ENCODE assay signal across 20 mouse cellular contexts in genomic region chr15:98902600-98902999, GRCm38 (mm10). TPM values are rescaled to one million over a fixed set of nuclear protein-coding genes. Genes with fewer than 3 reads are reported as not detected.
DNase-seq lines count a peak whose midpoint lies in the region; ATAC-seq and TF ChIP-seq lines count a peak whose summit lies in the region.
"Had no signal": no experiment of that assay in that cellular context is flagged by ENCODE, and none has a peak within 500 bp of the region (broad histone marks: within the 10 kb centered on the region; RNA-seq: fewer than 3 reads in every experiment).

No protein-coding gene starts in this region.

- no peak overlapping the region for H3ac ChIP-seq in myocyte (ENCODE audit: control insufficient read depth, insufficient read length)

- no peak overlapping the region for H3K27ac ChIP-seq in midbrain, embryonic 11.5 days (ENCODE audit: low read depth, low read length)
- H3K27ac ChIP-seq in midbrain, postnatal 0 days (ENCODE audit: low read depth, low read length): no peak overlapping the region
- H3K27ac ChIP-seq in CH12.LX (ENCODE audit: insufficient read depth, low read depth): no peak overlapping the region

- H3K79me2 ChIP-seq in CH12.LX (replicated peaks; ENCODE audit: control insufficient read depth, extremely low read depth, insufficient read depth, poor library complexity, severe bottlenecking) (no peaks in the 10 kb centered on the region), myocyte (ENCODE audit: control insufficient read depth, insufficient read depth) (no peaks in the 10 kb centered on the region)

- TF ChIP-seq CTCF in midbrain, postnatal 0 days (IDR thresholded peaks at IDR 0.05): no peak
- TF ChIP-seq CTCF in CH12.LX (conservative IDR thresholded peaks at IDR 0.05 in 1 of 2, IDR thresholded peaks at IDR 0.05 in 1 of 2; ENCODE audit: low read depth in 2 of 2, low read length in 2 of 2): no peak

- H3K36me3 ChIP-seq in midbrain, embryonic 11.5 days (ENCODE audit: control insufficient read depth, insufficient read depth, low read length): peaks cover 4% of the 10 kb centered on the region; the same call in 1 of the 2 replicates
- peaks cover 13% of the 10 kb centered on the region for H3K36me3 ChIP-seq in midbrain, postnatal 0 days (ENCODE audit: insufficient read depth, low read length)
- H3K36me3 ChIP-seq in CH12.LX (replicated peaks in 1 of 2; ENCODE audit: control insufficient read depth in 1 of 2, insufficient read depth in 1 of 2, low read length in 1 of 2) (peaks cover 9 to 48% of the 10 kb centered on the region in 2 experiments), myocyte (ENCODE audit: control insufficient read depth, insufficient read depth) (peaks cover under 1% of the 10 kb centered on the region)

- H3K9me3 ChIP-seq in midbrain, embryonic 11.5 days (ENCODE audit: control insufficient read depth, low read length): no peaks in the 10 kb centered on the region
- H3K9me3 ChIP-seq in midbrain, postnatal 0 days (ENCODE audit: low read length): no peaks in the 10 kb centered on the region
- no peaks in the 10 kb centered on the region for H3K9me3 ChIP-seq in CH12.LX (replicated peaks; ENCODE audit: low read length)
- H3K9me3 ChIP-seq: G1E had no signal

- DNase-seq in midbrain, embryonic 11.5 days (ENCODE audit: low spot score, missing footprints): peak; percentile 82
- no peak for DNase-seq in midbrain, postnatal 0 days (ENCODE audit: low spot score)
- no peak for DNase-seq in CH12.LX (ENCODE audit: extremely low read depth)
- DNase-seq in layer of hippocampus, adult 9-11 months: no peak
- DNase-seq in heart, adult 11 months: no peak
- DNase-seq: adrenal gland, adult 2 months; adrenal gland, adult 8-10 months; adrenal gland, postnatal 10 days; adrenal gland, postnatal 14 days; adrenal gland, postnatal 25 days; B cell, adult 2 months; cerebellum, adult 11 months; cerebellum, adult 11-12 months; cerebellum, adult 18-20 months; cerebellum, adult 2 months had no signal

- TF ChIP-seq EP300 in CH12.LX (IDR thresholded peaks at IDR 0.05; ENCODE audit: low read length): no peak

- ATAC-seq in midbrain, embryonic 11.5 days (ENCODE audit: low FRiP score): no peak
- ATAC-seq in midbrain, postnatal 0 days (ENCODE audit: low FRiP score): no peak
- ATAC-seq: activated CD4-positive, CD25-positive, alpha-beta regulatory T cell, adult 4 months; CD4-positive, CD25-positive, alpha-beta regulatory T cell, adult 4 months; Patski had no signal

- peaks cover 17% of the 10 kb centered on the region for H3K27me3 ChIP-seq in midbrain, embryonic 11.5 days (ENCODE audit: control insufficient read depth, insufficient read depth, low read length)
- H3K27me3 ChIP-seq in midbrain, postnatal 0 days (ENCODE audit: insufficient read depth, low read length): peaks cover 16% of the 10 kb centered on the region; the same call in 1 of the 2 replicates
- H3K27me3 ChIP-seq in CH12.LX (replicated peaks) (peaks cover 3% of the 10 kb centered on the region), myocyte (ENCODE audit: control insufficient read depth, insufficient read depth, insufficient read length) (peaks cover 8% of the 10 kb centered on the region)
- H3K27me3 ChIP-seq: Patski had no signal

- WGBS in midbrain, embryonic 11.5 days: 91% methylated on average over 2 of the region's 2 CpGs
- 92% methylated on average over 2 of the region's 2 CpGs for WGBS in midbrain, postnatal 0 days

- dilution Hi-C loops in CH12.LX (cut with MboI; ENCODE audit: extremely low pct_ligation_motif_present, extremely low pct_unique_long_range_greater_than_20kb, low sequenced_read_pairs): no loop called here

- H3K4me2 ChIP-seq in midbrain, embryonic 11.5 days: no peak overlapping the region
- no peak overlapping the region for H3K4me2 ChIP-seq in midbrain, postnatal 0 days (ENCODE audit: low read depth, low read length, poor library complexity, severe bottlenecking)
- no peak overlapping the region for H3K4me2 ChIP-seq in CH12.LX (ENCODE audit: insufficient read depth, low read depth, poor library complexity, severe bottlenecking)
- H3K4me2 ChIP-seq in myocyte (ENCODE audit: low read depth): no peak overlapping the region

- peaks cover 5% of the 10 kb centered on the region for H3K4me1 ChIP-seq in midbrain, embryonic 11.5 days (ENCODE audit: control insufficient read depth, insufficient read depth, low read length)
- peaks cover 6% of the 10 kb centered on the region; the same call in 1 of the 2 replicates for H3K4me1 ChIP-seq in midbrain, postnatal 0 days (ENCODE audit: insufficient read depth, low read length)
- peaks cover 0 to 6% of the 10 kb centered on the region in 2 experiments; a peak in 1 of 4 replicates for H3K4me1 ChIP-seq in CH12.LX (ENCODE audit: control insufficient read depth in 1 of 2, insufficient read depth in 2 of 2)

- no peak for TF ChIP-seq RAD21 in CH12.LX (IDR thresholded peaks at IDR 0.05; ENCODE audit: low read depth, low read length)

- TF ChIP-seq POLR2A in CH12.LX (IDR thresholded peaks at IDR 0.05; ENCODE audit: low read depth, low read length): no peak
- no peak for TF ChIP-seq POLR2A in myocyte (IDR thresholded peaks at IDR 0.05; ENCODE audit: insufficient read length, low read depth)

- H3K9ac ChIP-seq in midbrain, embryonic 11.5 days (ENCODE audit: low read length): no peak overlapping the region
- no peak overlapping the region for H3K9ac ChIP-seq in midbrain, postnatal 0 days (replicated peaks; ENCODE audit: low read length, poor library complexity, severe bottlenecking)
- no peak overlapping the region for H3K9ac ChIP-seq in CH12.LX (ENCODE audit: insufficient read depth, low read depth)

- in situ Hi-C loops in CH12.LX (cut with MboI; ENCODE audit: low pct_ligation_motif_present, low pct_unique_long_range_greater_than_20kb, low sequenced_read_pairs): no loop called here

- H3K4me3 ChIP-seq in midbrain, embryonic 11.5 days (ENCODE audit: low read depth, low read length): no peak overlapping the region
- no peak overlapping the region for H3K4me3 ChIP-seq in midbrain, postnatal 0 days (ENCODE audit: low read depth, low read length)
- H3K4me3 ChIP-seq in CH12.LX (replicated peaks in 1 of 3; ENCODE audit: low read depth in 2 of 3, low read length in 2 of 3, poor library complexity in 1 of 3) (no peak overlapping the region), myocyte (no peak overlapping the region)

TF ChIP-seq in CH12.LX, 34 proteins besides CTCF, POLR2A, EP300 and RAD21:
- TF ChIP-seq POLR2AphosphoS2 (IDR thresholded peaks at IDR 0.05; ENCODE audit: low read depth, low read length): peak; percentile 58; the same call in 1 of the 2 replicates
- TF ChIP-seq E2F4 (IDR thresholded peaks at IDR 0.05; ENCODE audit: insufficient replicate concordance, low read depth, low read length): no peak
TF ChIP-seq in CH12.LX: peak in this region for 1.

TF ChIP-seq in myocyte, 11 proteins besides CTCF, POLR2A, EP300 and RAD21:
- TF ChIP-seq CEBPB (IDR thresholded peaks at IDR 0.05; ENCODE audit: insufficient read depth, poor library complexity, severe bottlenecking): no peak
- TF ChIP-seq POLR2AphosphoS2 (IDR thresholded peaks at IDR 0.05; ENCODE audit: insufficient read length, low read depth): peak; percentile 53

RNA-seq across cellular contexts. Expression of gene Dhh, which starts 4.3 kb away (rescaled TPM):
- 0.27 and 0.40 TPM in 2 replicates for polyA plus RNA-seq in midbrain, embryonic 11.5 days (2014; fragmentation: Nextera tagmentation; extraction: Ambion mirVana)
- total RNA-seq in midbrain, postnatal 0 days (2014; rRNA removed): 0.38 and 0.71 TPM in 2 replicates
- polyA plus RNA-seq in midbrain, postnatal 0 days (2015; fragmentation: Nextera tagmentation; extraction: Ambion mirVana): 0.18 and 0.22 TPM in 2 replicates
- total RNA-seq in CH12.LX (2012; rRNA removed) (not detected in 2 replicates), CH12.LX (2014; rRNA removed) (not detected in 2 replicates)
- polyA plus RNA-seq in CH12.LX (2012; ENCODE audit: insufficient read length, low read depth) (not detected in 2 replicates), myocyte (2012; fragmentation: generic; extraction: Trizol) (0.11 TPM)
- polyA plus RNA-seq: CD4-positive, CD25-positive, alpha-beta regulatory T cell, adult 4 months; G1E; Patski had no signal

RNA-seq across cellular contexts. Expression of gene Rhebl1, which starts 8.3 kb away (rescaled TPM):
- 14.2 and 16.7 TPM in 2 replicates for polyA plus RNA-seq in midbrain, embryonic 11.5 days (2014; fragmentation: Nextera tagmentation; extraction: Ambion mirVana)
- 9.4 and 10.1 TPM in 2 replicates for total RNA-seq in midbrain, postnatal 0 days (2014; rRNA removed)
- 30.7 and 31.1 TPM in 2 replicates for polyA plus RNA-seq in midbrain, postnatal 0 days (2015; fragmentation: Nextera tagmentation; extraction: Ambion mirVana)
- 11.1 and 13.9 TPM in 2 replicates for total RNA-seq in CH12.LX (2012; rRNA removed)
- total RNA-seq in CH12.LX (2014; rRNA removed): 17.6 and 23.2 TPM in 2 replicates
- 23.3 and 25.1 TPM in 2 replicates for polyA plus RNA-seq in CH12.LX (2012; ENCODE audit: insufficient read length, low read depth)
- polyA plus RNA-seq in myocyte (2012; fragmentation: generic; extraction: Trizol): 7.6 TPM

RNA-seq across cellular contexts. Expression of gene Lmbr1l, which starts 15.4 kb away (rescaled TPM):
- polyA plus RNA-seq in midbrain, embryonic 11.5 days (2014; fragmentation: Nextera tagmentation; extraction: Ambion mirVana): 7.5 and 9.8 TPM in 2 replicates
- 46.0 and 56.9 TPM in 2 replicates for total RNA-seq in midbrain, postnatal 0 days (2014; rRNA removed)
- 19.6 and 21.7 TPM in 2 replicates for polyA plus RNA-seq in midbrain, postnatal 0 days (2015; fragmentation: Nextera tagmentation; extraction: Ambion mirVana)
- total RNA-seq in CH12.LX (2012; rRNA removed): 19.7 and 23.4 TPM in 2 replicates
- total RNA-seq in CH12.LX (2014; rRNA removed): 27.5 and 30.4 TPM in 2 replicates
- 22.4 and 27.9 TPM in 2 replicates for polyA plus RNA-seq in CH12.LX (2012; ENCODE audit: insufficient read length, low read depth)
- 33.4 TPM for polyA plus RNA-seq in myocyte (2012; fragmentation: generic; extraction: Trizol)

RNA-seq across cellular contexts. Expression of gene Kmt2d, which starts 31.6 kb away (rescaled TPM):
- polyA plus RNA-seq in midbrain, embryonic 11.5 days (2014; fragmentation: Nextera tagmentation; extraction: Ambion mirVana): 13.2 and 13.3 TPM in 2 replicates
- 32.2 and 32.5 TPM in 2 replicates for total RNA-seq in midbrain, postnatal 0 days (2014; rRNA removed)
- 5.6 and 7.7 TPM in 2 replicates for polyA plus RNA-seq in midbrain, postnatal 0 days (2015; fragmentation: Nextera tagmentation; extraction: Ambion mirVana)
- total RNA-seq in CH12.LX (2012; rRNA removed) (14.1 and 15.6 TPM in 2 replicates), CH12.LX (2014; rRNA removed) (4.3 and 4.8 TPM in 2 replicates)
- polyA plus RNA-seq in CH12.LX (2012; ENCODE audit: insufficient read length, low read depth) (22.7 TPM in 2 replicates), myocyte (2012; fragmentation: generic; extraction: Trizol) (27.1 TPM)

RNA-seq across cellular contexts. Expression of gene Tuba1b, which starts 31.8 kb away (rescaled TPM):
- 2,214 and 2,255 TPM in 2 replicates for polyA plus RNA-seq in midbrain, embryonic 11.5 days (2014; fragmentation: Nextera tagmentation; extraction: Ambion mirVana)
- 2,522 and 3,264 TPM in 2 replicates for total RNA-seq in midbrain, postnatal 0 days (2014; rRNA removed)
- 1,582 and 1,796 TPM in 2 replicates for polyA plus RNA-seq in midbrain, postnatal 0 days (2015; fragmentation: Nextera tagmentation; extraction: Ambion mirVana)
- total RNA-seq in CH12.LX (2012; rRNA removed) (1,149 and 1,670 TPM in 2 replicates), CH12.LX (2014; rRNA removed) (2,803 and 2,960 TPM in 2 replicates)
- polyA plus RNA-seq in CH12.LX (2012; ENCODE audit: insufficient read length, low read depth) (2,789 and 2,851 TPM in 2 replicates), myocyte (2012; fragmentation: generic; extraction: Trizol) (2,204 TPM)
